Mouse (Mus musculus) stomach, postnatal 0 days (tissue): ENCODE results near the gene Mslnl. TPM values are rescaled to one million over a fixed set of nuclear protein-coding genes. Genes with fewer than 3 reads are reported as not detected.
A peak's percentile ranks its signal among the peaks of the same experiment; 100 is the strongest.
"Not testable (repeated sequence)": the region's sequence is repeated elsewhere in the genome, so short reads cannot be mapped to it uniquely, and the experiment has no call there.

ENCODE experiments used
- ATAC-seq: fragments of 200-750 bp; cut with Nextera tagmentation; 2 replicates; pipeline ENCODE4 v1.8.0; 2017; ENCODE audit not compliant: low FRiP score, low TSS enrichment
- DNase-seq: peaks from one replicate; pipeline ENCODE4 v3.0.0-alpha.2; 2016; ENCODE audit warnings: low spot score
- H3K27ac ChIP-seq: fragments of 300-500 bp; sonication (generic); replicated peaks from 2 replicates; pipeline ENCODE4 v1.5.1; 2014; ENCODE audit warnings: mild to moderate bottlenecking, control low read depth
- H3K27me3 ChIP-seq: fragments of 300-500 bp; sonication (generic); 2 replicates; pipeline ENCODE4 v1.6.1; 2014; ENCODE audit warnings: low read length; ENCODE audit not compliant: control insufficient read depth, insufficient read depth
- H3K36me3 ChIP-seq: fragments of 300-500 bp; sonication (generic); 2 replicates; pipeline ENCODE4 v1.6.1; 2014; ENCODE audit warnings: low read length, mixed read lengths; ENCODE audit not compliant: control insufficient read depth, insufficient read depth
- H3K4me1 ChIP-seq: fragments of 300-500 bp; sonication (generic); replicated peaks from 2 replicates; pipeline ENCODE4 v1.6.1; 2014; ENCODE audit warnings: antibody characterized with exemption; ENCODE audit not compliant: control insufficient read depth, insufficient read depth
- H3K4me2 ChIP-seq: fragments of 300-500 bp; sonication (generic); replicated peaks from 2 replicates; pipeline ENCODE4 v1.6.1; 2014; ENCODE audit warnings: low read depth, mild to moderate bottlenecking, control low read depth, moderate library complexity
- H3K4me3 ChIP-seq: fragments of 300-500 bp; sonication (generic); 2 replicates; pipeline ENCODE4 v1.5.1; 2014; ENCODE audit warnings: low read depth, low read length, control low read depth
- H3K9ac ChIP-seq: fragments of 300-500 bp; sonication (generic); 2 replicates; pipeline ENCODE4 v1.6.1; 2014; ENCODE audit warnings: mild to moderate bottlenecking, low read length, control low read depth, mixed read lengths
- H3K9me3 ChIP-seq: fragments of 300-500 bp; sonication (generic); 2 replicates; pipeline ENCODE4 v1.6.1; 2016; ENCODE audit warnings: low read length; ENCODE audit not compliant: control insufficient read depth
- CTCF ChIP-seq: IDR thresholded peaks from 2 replicates; pipeline ENCODE4 v1.5.1; 2016; ENCODE audit warnings: antibody characterized with exemption, low read depth, mild to moderate bottlenecking, moderate library complexity
- EP300 ChIP-seq: optimal IDR thresholded peaks from 2 replicates; pipeline ENCODE3; 2016; ENCODE audit warnings: antibody characterized with exemption
- WGBS: fragments of 180-500 bp; shearing (Covaris S2); extraction: QIAGEN DNeasy Blood & Tissue Kit; methylation state at CpG from one replicate; pipeline ENCODE4 v1.1.7; 2014; 5-methylcytosine and 5-hydroxymethylcytosine counted together
- polyA plus RNA-seq: library from polyadenylated mRNA; unstranded; fragments of >200 nt; fragmentation: Nextera tagmentation; extraction: Ambion mirVana; gene quantifications from 2 replicates; pipeline ENCODE4 v1.2.1, GENCODE M21; 2015

Mslnl gene
- polyA plus RNA-seq, 1 experiment from 2014 or later, result 0.05 TPM

- no peak for ATAC-seq
Observed at GRCm38 (mm10) chr17:25732082-25732481, 3.8 kb upstream of the Mslnl start.

GRCm38 (mm10) chr17:25735246-25735645 lies 596 bp upstream of the Mslnl start:
- Histone ChIP-seq H3K9ac (no peak overlapping the region), H3K4me1 (no peaks in the 10 kb centered on the region), H3K27me3 (no peaks in the 10 kb centered on the region), H3K4me3 (no peak overlapping the region), H3K27ac (no peak overlapping the region), H3K9me3 (no peaks in the 10 kb centered on the region), H3K4me2 (no peak overlapping the region), H3K36me3 (no peaks in the 10 kb centered on the region)
- no peak for TF ChIP-seq CTCF
- no peak for TF ChIP-seq EP300
- DNase-seq, result no peak
- WGBS, result 83% methylated on average over 5 of the region's 5 CpGs
- no peak for ATAC-seq

More at GRCm38 (mm10) chr17:25732082-25732481, 3.8 kb upstream of the Mslnl start:
- WGBS, result 10% methylated on average over 2 of the region's 2 CpGs
- Histone ChIP-seq H3K4me3 (no peak overlapping the region), H3K27ac (no peak overlapping the region), H3K9ac (no peak overlapping the region), H3K36me3 (no peaks in the 10 kb centered on the region), H3K4me1 (no peaks in the 10 kb centered on the region; the same call in 1 of the 2 replicates), H3K27me3 (no peaks in the 10 kb centered on the region), H3K9me3 (no peaks in the 10 kb centered on the region), H3K4me2 (no peak overlapping the region)
- DNase-seq, result peak; percentile 89
- peak; percentile 95 for TF ChIP-seq CTCF
- no peak for TF ChIP-seq EP300

GRCm38 (mm10) chr17:25738861-25739260 lies 3.0 kb downstream of the Mslnl start:
- whole genome bisulfite sequencing, result 76% methylated on average over 7 of the region's 7 CpGs
- DNase-seq (no peak), ATAC-seq (no peak)
- no peaks in the 10 kb centered on the region for H3K9me3 ChIP-seq
- no peak overlapping the region for H3K4me2 ChIP-seq
- H3K27me3 ChIP-seq, result no peaks in the 10 kb centered on the region
- H3K9ac ChIP-seq, result no peak overlapping the region
- no peaks in the 10 kb centered on the region for H3K36me3 ChIP-seq
- H3K4me1 ChIP-seq, result no peaks in the 10 kb centered on the region
- H3K27ac ChIP-seq, result no peak overlapping the region
- TF ChIP-seq CTCF (no peak), EP300 (no peak)
- no peak overlapping the region for H3K4me3 ChIP-seq

GRCm38 (mm10) chr17:25741471-25741870 lies 5.6 kb downstream of the Mslnl start:
- ATAC-seq, H3K27ac ChIP-seq, H3K4me3 ChIP-seq, H3K4me2 ChIP-seq, H3K36me3 ChIP-seq, H3K9me3 ChIP-seq, H3K27me3 ChIP-seq, H3K4me1 ChIP-seq, DNase-seq, H3K9ac ChIP-seq: not testable (repeated sequence)
- WGBS, result 77% methylated on average over 12 of the region's 12 CpGs

GRCm38 (mm10) chr17:25743831-25744230 lies 8.0 kb downstream of the Mslnl start:
- TF ChIP-seq CTCF, result no peak
- TF ChIP-seq EP300, result no peak
- H3K27me3 ChIP-seq, result no peaks in the 10 kb centered on the region
- no peak for ATAC-seq
- no peak for DNase-seq
- no peaks in the 10 kb centered on the region for H3K9me3 ChIP-seq
- no peak overlapping the region for H3K4me3 ChIP-seq
- no peaks in the 10 kb centered on the region for H3K36me3 ChIP-seq
- H3K4me1 ChIP-seq, result no peaks in the 10 kb centered on the region
- no peak overlapping the region for H3K9ac ChIP-seq
- WGBS, result 93% methylated on average over 9 of the region's 9 CpGs
- H3K27ac ChIP-seq, result no peak overlapping the region
- no peak overlapping the region for H3K4me2 ChIP-seq

- H3K9ac ChIP-seq, result no peak overlapping the region
- DNase-seq (no peak), ATAC-seq (no peak)
- H3K4me3 ChIP-seq, result no peak overlapping the region
- TF ChIP-seq EP300 (no peak), CTCF (no peak)
- no peaks in the 10 kb centered on the region for H3K4me1 ChIP-seq
- no peak overlapping the region for H3K4me2 ChIP-seq
- no peak overlapping the region for H3K27ac ChIP-seq
- whole genome bisulfite sequencing, result 69% methylated on average over 10 of the region's 10 CpGs
- no peaks in the 10 kb centered on the region for H3K27me3 ChIP-seq
- H3K36me3 ChIP-seq, result no peaks in the 10 kb centered on the region
- no peaks in the 10 kb centered on the region for H3K9me3 ChIP-seq
Observed at GRCm38 (mm10) chr17:25744311-25744710, 8.5 kb downstream of the Mslnl start.
